Mouse (Mus musculus): ENCODE data around the gene Irf7.
A peak's percentile ranks its signal among the peaks of the same experiment; 100 is the strongest.

- TF ChIP-seq CTCF (IDR thresholded peaks at IDR 0.05; ENCODE audit: borderline replicate concordance, insufficient read depth, low read length), result no peak
- TF ChIP-seq POLR2A (IDR thresholded peaks at IDR 0.05; ENCODE audit: low read depth, low read length), result peak; percentile 67
These were observed 44.8 kb downstream of the Irf7 start for GRCm38 (mm10) chr7:141221249-141222125.
